In the genomic region with DNA sequence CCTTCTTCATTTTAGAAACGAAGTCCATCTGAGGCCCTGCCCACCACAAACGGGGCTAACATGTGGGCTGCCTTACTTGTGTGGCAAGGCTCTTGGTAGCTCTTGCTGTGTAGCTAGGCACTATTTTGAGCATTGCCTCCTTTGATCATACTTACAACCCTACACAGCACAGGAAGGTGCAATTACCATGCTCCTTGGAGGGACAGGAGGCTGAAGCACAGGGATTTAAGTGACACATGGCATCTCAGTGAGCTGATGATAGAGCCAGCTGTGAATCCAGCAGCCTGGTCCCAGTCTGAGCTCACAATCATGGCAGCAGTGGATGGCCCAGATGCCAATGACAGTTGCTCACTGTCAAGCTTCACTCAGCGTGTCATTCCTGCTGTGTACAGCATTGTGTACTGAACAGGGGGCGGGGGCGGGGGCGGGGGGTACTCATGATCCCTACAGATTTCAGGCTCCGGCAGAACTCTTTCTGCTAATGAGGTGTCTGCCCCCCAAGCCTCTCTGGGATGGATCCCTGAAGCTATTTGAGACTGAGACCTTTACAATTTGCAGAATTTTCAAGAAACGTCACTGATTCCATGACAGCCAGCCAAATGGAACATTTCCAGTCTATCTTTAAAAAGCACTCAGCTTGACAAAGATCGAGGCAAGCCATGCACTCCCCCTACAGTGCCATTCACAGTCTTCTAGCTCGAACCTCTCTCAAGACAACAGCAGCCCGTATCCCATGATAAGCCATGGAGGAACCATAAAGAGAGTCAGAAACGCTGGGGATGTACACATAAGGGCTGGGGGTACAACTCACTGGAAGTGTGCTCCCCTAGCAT, we compare ENCODE assay signal across 13 mouse cellular contexts.
DNase-seq lines count a peak whose midpoint lies in the region; ATAC-seq and TF ChIP-seq lines count a peak whose summit lies in the region.
"Had no signal": no experiment of that assay in that cellular context is flagged by ENCODE, and none has a peak within 500 bp of the region (broad histone marks: within the 10 kb centered on the region; RNA-seq: fewer than 3 reads in every experiment).

No protein-coding gene starts in this region.

- H3K27me3 ChIP-seq in hindbrain, embryonic 14.5 days (ENCODE audit: control insufficient read depth, insufficient read depth, low read length), result no peaks in the 10 kb centered on the region
- H3K27me3 ChIP-seq in stomach, postnatal 0 days (ENCODE audit: control insufficient read depth, insufficient read depth, low read length), result no peaks in the 10 kb centered on the region
- H3K27me3 ChIP-seq: intestine, embryonic 15.5 days; megakaryocyte, embryonic 14.5 days had no signal

- intact Hi-C loops in gastrocnemius, adult 2 months (cut with DNase I), result no loop called here
- intact Hi-C loops in gastrocnemius, postnatal 14 days (cut with DNase I; ENCODE audit: low total_unique reads), result no loop called here

- no peak overlapping the region for H3K9ac ChIP-seq in hindbrain, embryonic 14.5 days
- H3K9ac ChIP-seq in stomach, postnatal 0 days (ENCODE audit: low read length), result no peak overlapping the region
- H3K9ac ChIP-seq: intestine, embryonic 15.5 days had no signal

- WGBS in hindbrain, embryonic 14.5 days, result 54% methylated on average over 12 of the region's 12 CpGs
- whole genome bisulfite sequencing in stomach, postnatal 0 days, result 82% methylated on average over 12 of the region's 12 CpGs

- no peaks in the 10 kb centered on the region for H3K9me3 ChIP-seq in hindbrain, embryonic 14.5 days (ENCODE audit: control insufficient read depth, low read length)
- H3K9me3 ChIP-seq in stomach, postnatal 0 days (ENCODE audit: control insufficient read depth, low read length), result no peaks in the 10 kb centered on the region
- H3K9me3 ChIP-seq: intestine, embryonic 15.5 days; megakaryocyte, embryonic 14.5 days had no signal

- ATAC-seq in hindbrain, embryonic 14.5 days (ENCODE audit: low FRiP score), result peak; percentile 73; the same call in 1 of the 2 replicates
- ATAC-seq in stomach, postnatal 0 days (ENCODE audit: low FRiP score, low TSS enrichment), result no peak
- ATAC-seq in CD4-positive, CD25-positive, alpha-beta regulatory T cell, adult 4 months, result no peak
- ATAC-seq: intestine, embryonic 15.5 days had no signal

- TF ChIP-seq EP300 in stomach, postnatal 0 days (optimal IDR thresholded peaks at IDR 0.05), result no peak

- H3K36me3 ChIP-seq in hindbrain, embryonic 14.5 days (replicated peaks; ENCODE audit: control insufficient read depth, insufficient read depth), result peaks cover 18% of the 10 kb centered on the region; the same call in 1 of the 2 replicates
- H3K36me3 ChIP-seq in stomach, postnatal 0 days (ENCODE audit: control insufficient read depth, insufficient read depth, low read length), result no peaks in the 10 kb centered on the region

- peak overlapping the region; percentile 69 for H3K27ac ChIP-seq in gastrocnemius, adult 2 months
- H3K27ac ChIP-seq in hindbrain, embryonic 14.5 days, result no peak overlapping the region
- H3K27ac ChIP-seq in stomach, postnatal 0 days (replicated peaks), result no peak overlapping the region
- H3K27ac ChIP-seq: intestine, embryonic 15.5 days had no signal

- no peaks in the 10 kb centered on the region for H3K4me1 ChIP-seq in hindbrain, embryonic 14.5 days (replicated peaks; ENCODE audit: control insufficient read depth, insufficient read depth, low read length)
- H3K4me1 ChIP-seq in stomach, postnatal 0 days (replicated peaks; ENCODE audit: control insufficient read depth, insufficient read depth), result no peaks in the 10 kb centered on the region
- H3K4me1 ChIP-seq: intestine, embryonic 15.5 days had no signal

- H3K4me3 ChIP-seq in gastrocnemius, adult 2 months, result no peak overlapping the region
- H3K4me3 ChIP-seq in hindbrain, embryonic 14.5 days (replicated peaks; ENCODE audit: low read length), result no peak overlapping the region
- H3K4me3 ChIP-seq in stomach, postnatal 0 days (ENCODE audit: low read depth, low read length), result no peak overlapping the region
- H3K4me3 ChIP-seq: intestine, embryonic 15.5 days; megakaryocyte, embryonic 14.5 days had no signal

- no peak overlapping the region for H3K4me2 ChIP-seq in hindbrain, embryonic 14.5 days (replicated peaks)
- no peak overlapping the region for H3K4me2 ChIP-seq in stomach, postnatal 0 days (replicated peaks; ENCODE audit: low read depth)
- H3K4me2 ChIP-seq: intestine, embryonic 15.5 days had no signal

- no peak for TF ChIP-seq CTCF in gastrocnemius, adult 2 months (IDR thresholded peaks at IDR 0.05)
- TF ChIP-seq CTCF in stomach, postnatal 0 days (IDR thresholded peaks at IDR 0.05; ENCODE audit: low read depth), result no peak

- DNase-seq in gastrocnemius, adult 2 months, result no peak
- DNase-seq in gastrocnemius, postnatal 14 days, result no peak
- peak; percentile 35 for DNase-seq in Muller cell, postnatal 12 days (ENCODE audit: inconsistent ontology term)
- no peak for DNase-seq in hindbrain, embryonic 14.5 days (ENCODE audit: low spot score)
- DNase-seq in lung, postnatal 4 days, result peak; percentile 51 to 87
- DNase-seq in stomach, postnatal 0 days (ENCODE audit: low spot score), result no peak
- DNase-seq: adrenal gland, postnatal 36 days; cerebellum, adult 11 months; kidney, postnatal 4 days; right cerebral cortex, adult 18-20 months had no signal

Comparison
In these comparisons a context has a peak if more than half of its experiments do, and no peak if none do; other contexts are left out.
1. DNase-seq: peak in Muller cell, postnatal 12 days (single experiment) and lung, postnatal 4 days (2 of 2); none in gastrocnemius, adult 2 months (single experiment), gastrocnemius, postnatal 14 days (single experiment), hindbrain, embryonic 14.5 days (single experiment) and stomach, postnatal 0 days (single experiment).